Mouse (Mus musculus): ENCODE measurements around the gene Mast3. TPM values are rescaled to one million over a fixed set of nuclear protein-coding genes. Genes with fewer than 3 reads are reported as not detected.

Gene Mast3
- polyA plus RNA-seq, 2 experiments, result 14.4 to 37.2 TPM

DNA sequence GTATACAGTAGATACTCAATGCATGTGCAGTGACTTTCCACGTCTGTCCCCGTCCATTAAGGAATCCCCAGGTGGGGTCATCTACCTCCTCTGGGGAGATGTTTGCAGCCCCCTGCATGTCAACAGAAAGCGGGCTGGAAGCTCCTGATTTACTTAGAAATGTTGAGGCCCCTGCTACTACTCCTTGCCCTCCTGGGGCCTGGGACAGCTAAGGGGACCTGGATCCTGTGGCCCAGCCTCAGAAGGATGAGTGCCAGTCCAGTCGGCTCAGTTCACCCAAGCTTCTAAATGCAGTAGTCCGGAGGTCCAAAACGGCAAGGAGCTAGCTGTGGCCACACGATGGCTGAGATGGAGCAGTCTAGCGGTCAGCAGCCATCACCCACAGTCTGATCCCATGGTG, 39.1 kb upstream of the Mast3 start:
- DNase-seq (ENCODE audit: low spot score) (no peak), ATAC-seq (ENCODE audit: low FRiP score, low read depth) (no peak)
- Histone ChIP-seq H3K36me3 (ENCODE audit: control insufficient read depth, insufficient read depth, low read length) (no peaks in the 10 kb centered on the region), H3K9me3 (ENCODE audit: control insufficient read depth, low read length) (no peaks in the 10 kb centered on the region), H3K4me3 (replicated peaks; ENCODE audit: low read length) (no peak overlapping the region), H3K27me3 (ENCODE audit: control insufficient read depth, insufficient read depth, low read length) (no peaks in the 10 kb centered on the region), H3K27ac (replicated peaks; ENCODE audit: low read depth, low read length) (no peak overlapping the region), H3K4me1 (ENCODE audit: control insufficient read depth, insufficient read depth, low read length) (0 out of 2 replicates have a peak, but pooled peaks cover 3% of the 10 kb centered on the region), H3K9ac (ENCODE audit: low read depth, low read length, severe bottlenecking) (no peak overlapping the region), H3K4me2 (replicated peaks; ENCODE audit: low read depth, low read length, severe bottlenecking) (no peak overlapping the region)
- WGBS, result 83% methylated on average over 8 of the region's 8 CpGs
- TF ChIP-seq POLR2A (IDR thresholded peaks at IDR 0.05; ENCODE audit: borderline replicate concordance, extremely low read depth, insufficient read depth, insufficient read length), result no peak

DNA sequence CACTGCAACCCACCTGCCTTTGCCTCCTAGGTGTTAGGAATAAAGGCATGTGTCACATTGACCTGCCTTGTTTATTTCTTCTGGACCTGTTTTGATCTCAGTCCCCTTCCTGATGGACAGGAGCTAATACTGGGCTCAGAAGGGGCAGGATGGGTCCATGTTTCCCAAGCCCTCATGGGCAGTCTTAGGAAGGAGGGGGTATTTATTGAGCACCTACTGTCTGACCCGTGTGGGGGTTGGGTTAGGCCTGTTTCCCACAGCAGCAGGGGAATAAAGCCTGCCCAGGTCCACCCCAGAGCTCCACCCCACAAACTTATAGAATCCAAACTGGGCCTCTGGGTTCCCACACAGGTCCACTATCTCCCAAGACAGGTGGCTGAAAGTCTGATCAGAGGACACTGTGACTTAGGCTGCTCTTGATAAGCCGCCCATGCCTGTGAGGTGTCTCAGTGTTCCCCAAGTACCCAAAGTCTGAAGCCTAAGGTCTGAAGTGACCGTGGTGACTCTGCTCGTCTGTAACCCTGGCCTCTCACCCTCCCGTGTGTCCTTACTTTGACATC, 38.4 kb upstream of the Mast3 start:
- Histone ChIP-seq H3K4me1 (ENCODE audit: control insufficient read depth, insufficient read depth, low read length) (0 out of 2 replicates have a peak, but pooled peaks cover 3% of the 10 kb centered on the region), H3K9me3 (ENCODE audit: control insufficient read depth, low read length) (no peaks in the 10 kb centered on the region), H3K27me3 (ENCODE audit: control insufficient read depth, insufficient read depth, low read length) (no peaks in the 10 kb centered on the region), H3K27ac (replicated peaks; ENCODE audit: low read depth, low read length) (no peak overlapping the region), H3K36me3 (ENCODE audit: control insufficient read depth, insufficient read depth, low read length) (no peaks in the 10 kb centered on the region), H3K4me3 (replicated peaks; ENCODE audit: low read length) (no peak overlapping the region), H3K9ac (ENCODE audit: low read depth, low read length, severe bottlenecking) (no peak overlapping the region), H3K4me2 (replicated peaks; ENCODE audit: low read depth, low read length, severe bottlenecking) (no peak overlapping the region)
- TF ChIP-seq POLR2A (IDR thresholded peaks at IDR 0.05; ENCODE audit: borderline replicate concordance, extremely low read depth, insufficient read depth, insufficient read length), result no peak
- 81% methylated on average over 5 of the region's 5 CpGs for WGBS
- ATAC-seq (ENCODE audit: low FRiP score, low read depth) (no peak), DNase-seq (ENCODE audit: low spot score) (no peak)

DNA sequence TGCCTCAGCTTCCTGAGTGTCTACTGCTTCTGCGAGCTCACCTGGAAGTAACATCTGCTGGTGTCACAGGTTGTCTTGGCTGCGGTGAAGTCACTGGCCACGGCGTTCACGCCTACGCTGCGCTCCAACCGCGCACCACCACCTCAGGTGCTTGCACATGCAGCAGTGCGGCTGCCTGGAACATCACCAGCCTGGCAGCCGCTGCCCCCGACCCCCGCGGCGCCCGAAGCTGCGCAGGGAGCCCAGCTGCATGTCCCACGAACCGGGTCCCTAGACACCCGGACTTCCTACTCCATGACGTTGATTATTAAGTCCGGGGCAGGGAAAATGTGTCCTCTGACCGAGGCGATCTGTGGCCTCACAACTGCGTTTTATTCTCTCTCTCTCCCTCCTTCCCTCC, 37.6 kb upstream of the Mast3 start:
- Histone ChIP-seq H3K9me3 (ENCODE audit: control insufficient read depth, low read length) (no peaks in the 10 kb centered on the region), H3K4me2 (replicated peaks; ENCODE audit: low read depth, low read length, severe bottlenecking) (no peak overlapping the region), H3K36me3 (ENCODE audit: control insufficient read depth, insufficient read depth, low read length) (no peaks in the 10 kb centered on the region), H3K9ac (ENCODE audit: low read depth, low read length, severe bottlenecking) (no peak overlapping the region), H3K27ac (replicated peaks; ENCODE audit: low read depth, low read length) (no peak overlapping the region), H3K4me1 (ENCODE audit: control insufficient read depth, insufficient read depth, low read length) (0 out of 2 replicates have a peak, but pooled peaks cover 3% of the 10 kb centered on the region), H3K4me3 (replicated peaks; ENCODE audit: low read length) (no peak overlapping the region), H3K27me3 (ENCODE audit: control insufficient read depth, insufficient read depth, low read length) (no peaks in the 10 kb centered on the region)
- TF ChIP-seq POLR2A (IDR thresholded peaks at IDR 0.05; ENCODE audit: borderline replicate concordance, extremely low read depth, insufficient read depth, insufficient read length), result no peak
- 71% methylated on average over 25 of the region's 25 CpGs for WGBS
- no peak for DNase-seq (ENCODE audit: low spot score)
- ATAC-seq (ENCODE audit: low FRiP score, low read depth), result no peak

DNA sequence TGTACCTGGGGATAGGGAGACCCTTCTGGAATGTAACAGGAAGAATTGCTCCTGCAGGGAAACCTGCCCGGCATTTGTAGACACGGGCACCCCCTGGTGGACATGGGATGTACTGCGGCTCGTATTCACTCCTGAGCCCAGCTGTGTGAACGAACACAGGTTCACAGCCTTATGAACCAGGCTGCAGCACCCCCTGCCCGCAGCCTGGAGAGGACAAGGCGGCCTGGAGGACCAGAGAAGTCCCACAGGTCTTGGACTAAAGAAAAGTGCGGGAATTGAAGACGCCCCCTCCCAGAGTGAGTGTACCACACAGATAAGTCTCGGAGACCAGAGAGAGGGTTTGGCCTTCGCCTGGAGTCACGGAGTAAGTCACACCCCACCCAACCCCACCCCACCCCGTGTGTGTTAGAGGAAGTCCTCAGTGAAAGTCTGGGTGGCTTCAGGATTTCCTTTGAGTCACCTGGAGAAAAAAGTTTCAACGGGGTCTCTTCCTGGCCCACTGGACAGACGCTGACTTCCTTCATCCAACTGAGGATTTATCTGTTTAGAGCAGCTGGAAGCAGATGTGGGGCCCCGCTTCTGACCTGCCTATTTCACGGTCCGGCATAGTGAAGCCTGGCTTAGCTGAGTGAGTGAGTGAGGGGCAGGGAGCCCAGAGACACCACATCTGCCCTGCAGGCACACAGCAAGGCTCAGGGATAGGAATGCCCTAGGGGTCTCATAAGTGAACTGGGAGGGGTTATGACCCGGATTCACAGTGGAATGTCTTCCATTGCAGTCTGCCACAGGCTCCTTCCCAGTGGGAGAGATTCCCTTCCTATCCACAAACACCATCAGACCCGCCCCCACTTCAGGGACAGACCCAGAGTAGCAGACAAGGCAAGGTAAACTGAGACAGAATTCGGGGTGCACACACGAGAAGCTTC, 36.6 kb upstream of the Mast3 start:
- no peak overlapping the region for H3K9ac ChIP-seq (ENCODE audit: low read depth, low read length, severe bottlenecking)
- peak; percentile 82 for DNase-seq (ENCODE audit: low spot score)
- 0 out of 2 replicates have a peak, but pooled peaks cover 6% of the 10 kb centered on the region for H3K36me3 ChIP-seq (ENCODE audit: control insufficient read depth, insufficient read depth, low read length)
- 0 out of 2 replicates have a peak, but pooled peaks cover 3% of the 10 kb centered on the region for H3K4me1 ChIP-seq (ENCODE audit: control insufficient read depth, insufficient read depth, low read length)
- TF ChIP-seq POLR2A (IDR thresholded peaks at IDR 0.05; ENCODE audit: borderline replicate concordance, extremely low read depth, insufficient read depth, insufficient read length), result no peak
- 39% methylated on average over 22 of the region's 22 CpGs for WGBS
- H3K9me3 ChIP-seq (ENCODE audit: control insufficient read depth, low read length), result no peaks in the 10 kb centered on the region
- no peak overlapping the region for H3K4me3 ChIP-seq (replicated peaks; ENCODE audit: low read length)
- no peak overlapping the region for H3K4me2 ChIP-seq (replicated peaks; ENCODE audit: low read depth, low read length, severe bottlenecking)
- ATAC-seq (ENCODE audit: low FRiP score, low read depth), result no peak
- no peak overlapping the region for H3K27ac ChIP-seq (replicated peaks; ENCODE audit: low read depth, low read length)
- no peaks in the 10 kb centered on the region for H3K27me3 ChIP-seq (ENCODE audit: control insufficient read depth, insufficient read depth, low read length)

DNA sequence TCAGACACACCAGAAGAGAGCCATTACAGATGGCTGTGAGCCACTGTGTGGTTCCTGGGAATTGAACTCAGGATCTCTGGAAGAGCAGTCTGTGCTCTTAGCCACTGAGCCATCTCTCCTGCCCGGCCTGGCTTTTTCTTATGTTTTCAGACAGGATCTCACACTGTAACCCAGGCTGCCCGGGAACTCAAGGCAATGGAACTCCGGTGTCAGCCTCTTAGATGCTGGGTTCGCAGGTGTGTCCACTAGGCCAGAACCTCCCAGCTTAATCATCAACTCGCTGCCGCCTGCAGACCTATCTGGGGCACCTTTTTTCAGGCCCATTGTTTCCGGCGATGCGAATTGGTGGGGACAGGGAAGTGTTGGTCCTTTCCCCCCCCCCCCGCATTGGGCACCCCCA, 35.7 kb upstream of the Mast3 start:
- 64% methylated on average over 9 of the region's 10 CpGs for WGBS

More for the DNA sequence above, 35.7 kb upstream of the Mast3 start:
- H3K27me3 ChIP-seq (ENCODE audit: control insufficient read depth, insufficient read depth, low read length), result no peaks in the 10 kb centered on the region
- TF ChIP-seq POLR2A (IDR thresholded peaks at IDR 0.05; ENCODE audit: borderline replicate concordance, extremely low read depth, insufficient read depth, insufficient read length), result no peak
- ATAC-seq (ENCODE audit: low FRiP score, low read depth), result no peak
- H3K4me2 ChIP-seq (replicated peaks; ENCODE audit: low read depth, low read length, severe bottlenecking), result no peak overlapping the region
- DNase-seq (ENCODE audit: low spot score), result no peak
- H3K4me1 ChIP-seq (ENCODE audit: control insufficient read depth, insufficient read depth, low read length), result 0 out of 2 replicates have a peak, but pooled peaks cover 3% of the 10 kb centered on the region
- H3K9ac ChIP-seq (ENCODE audit: low read depth, low read length, severe bottlenecking), result no peak overlapping the region
- no peak overlapping the region for H3K27ac ChIP-seq (replicated peaks; ENCODE audit: low read depth, low read length)
- no peak overlapping the region for H3K4me3 ChIP-seq (replicated peaks; ENCODE audit: low read length)
- H3K9me3 ChIP-seq (ENCODE audit: control insufficient read depth, low read length), result no peaks in the 10 kb centered on the region
- peaks cover 12% of the 10 kb centered on the region; the same call in 1 of the 2 replicates for H3K36me3 ChIP-seq (ENCODE audit: control insufficient read depth, insufficient read depth, low read length)

Data from limb, embryonic 14.5 days (tissue).